Mouse (Mus musculus) intestine, embryonic 14.5 days (tissue): ENCODE measurements around the gene Tnrc18. TPM values are rescaled to one million over a fixed set of nuclear protein-coding genes. Genes with fewer than 3 reads are reported as not detected.
A peak's percentile ranks its signal among the peaks of the same experiment; 100 is the strongest.

ENCODE experiments used
- ATAC-seq: fragments of 200-750 bp; cut with Nextera tagmentation; replicated peaks from 2 replicates; pipeline ENCODE4 v1.8.0; 2017; ENCODE audit warnings: low read depth, moderate number of reproducible peaks, moderate TSS enrichment, moderate library complexity; ENCODE audit not compliant: low FRiP score, low TSS enrichment
- DNase-seq: peaks from one replicate; pipeline ENCODE4 v3.0.0-alpha.2; 2018; ENCODE audit warnings: low spot score
- H3K27ac ChIP-seq: fragments of 300-500 bp; sonication (generic); 2 replicates; pipeline ENCODE4 v1.5.1; 2014; ENCODE audit warnings: low read depth, mild to moderate bottlenecking, control low read depth
- H3K27me3 ChIP-seq: fragments of 300-500 bp; sonication (generic); replicated peaks from 2 replicates; pipeline ENCODE4 v1.6.1; 2014; ENCODE audit warnings: low read length, control low read depth; ENCODE audit not compliant: control insufficient read depth, insufficient read depth
- H3K36me3 ChIP-seq: fragments of 300-500 bp; sonication (generic); 2 replicates; pipeline ENCODE4 v1.6.1; 2014; ENCODE audit warnings: low read length, control low read depth; ENCODE audit not compliant: control insufficient read depth, insufficient read depth
- H3K4me1 ChIP-seq: fragments of 300-500 bp; sonication (generic); replicated peaks from 2 replicates; pipeline ENCODE4 v1.6.1; 2014; ENCODE audit warnings: low read length, control low read depth, mixed read lengths; ENCODE audit not compliant: control insufficient read depth, insufficient read depth
- H3K4me2 ChIP-seq: fragments of 300-500 bp; sonication (generic); 2 replicates; pipeline ENCODE4 v1.6.1; 2014; ENCODE audit warnings: low read length
- H3K4me3 ChIP-seq: fragments of 300-500 bp; sonication (generic); 2 replicates; pipeline ENCODE4 v1.5.1; 2014; ENCODE audit warnings: low read depth, low read length, control low read depth, mixed read lengths
- H3K9ac ChIP-seq: fragments of 300-500 bp; sonication (generic); 2 replicates; pipeline ENCODE4 v1.6.1; 2014; ENCODE audit warnings: mild to moderate bottlenecking, low read length
- H3K9me3 ChIP-seq: fragments of 300-500 bp; sonication (generic); 2 replicates; pipeline ENCODE4 v1.6.1; 2016; ENCODE audit warnings: low read length, control low read depth; ENCODE audit not compliant: control insufficient read depth
- WGBS: fragments of 180-500 bp; shearing (Covaris S2); extraction: QIAGEN DNeasy Blood & Tissue Kit; methylation state at CpG from one replicate; pipeline ENCODE4 v1.1.7; 2014; 5-methylcytosine and 5-hydroxymethylcytosine counted together
- polyA plus RNA-seq: library from polyadenylated mRNA; unstranded; fragments of >200 nt; fragmentation: Nextera tagmentation; extraction: Ambion mirVana; gene quantifications from 2 replicates; pipeline ENCODE4 v1.2.1, GENCODE M21; 2014

The Tnrc18 gene
- polyA plus RNA-seq, 1 experiment from 2014 or later = 31.3 TPM

DNA sequence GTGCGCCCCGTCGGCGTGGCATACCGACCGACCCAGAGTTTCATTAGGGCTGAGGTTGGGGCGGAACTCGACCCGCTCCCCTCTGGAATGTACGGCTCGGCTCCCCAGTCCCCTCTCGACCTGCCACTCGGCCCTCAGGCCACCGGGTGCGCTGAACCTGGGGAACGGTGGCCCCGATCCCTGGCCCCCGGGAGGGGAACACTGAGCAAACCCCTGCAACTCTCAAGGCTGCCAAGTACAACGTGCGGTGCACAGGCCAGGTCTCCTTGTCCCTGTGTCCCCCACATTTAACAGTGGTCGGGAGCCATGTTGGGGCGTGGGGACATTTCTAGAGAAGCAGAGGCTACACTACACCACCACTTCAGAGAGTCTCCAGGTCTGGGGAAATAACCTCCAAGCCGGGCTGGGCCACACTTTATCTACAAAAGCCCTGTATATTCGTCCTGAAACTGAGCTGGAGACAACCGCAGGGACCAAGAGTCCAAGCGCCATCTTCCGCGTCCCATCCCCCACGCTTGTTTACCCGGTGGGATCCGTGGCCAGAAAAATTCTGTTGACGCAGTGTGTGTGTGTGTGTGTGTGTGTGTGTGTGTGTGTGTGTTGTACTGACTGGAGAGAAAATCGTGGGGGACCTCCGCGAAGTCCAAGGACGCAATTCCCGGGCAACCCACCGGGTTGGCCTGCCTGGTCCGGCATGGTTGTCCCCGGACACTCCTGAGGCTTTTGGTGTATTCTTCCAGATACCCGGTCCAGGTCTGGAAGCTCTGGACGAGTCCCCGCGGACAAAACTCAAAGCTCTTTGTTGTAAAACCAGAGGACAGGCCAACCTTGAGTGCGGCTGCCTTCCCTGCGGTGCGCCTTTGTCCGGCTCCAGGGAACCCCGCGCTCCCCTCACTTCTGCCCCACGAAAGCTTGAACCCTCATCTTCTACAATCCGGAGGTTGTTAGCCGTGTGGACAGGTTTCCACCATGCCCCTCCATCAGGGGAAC, 3.1 kb upstream of the Tnrc18 start:
- ATAC-seq = no peak
- Histone ChIP-seq H3K27ac (peak overlapping the region; percentile 100), H3K9me3 (no peaks in the 10 kb centered on the region), H3K27me3 (no peaks in the 10 kb centered on the region), H3K36me3 (no peaks in the 10 kb centered on the region), H3K4me2 (peak overlapping the region; percentile 98), H3K4me3 (peak overlapping the region; percentile 65), H3K4me1 (peaks cover 21% of the 10 kb centered on the region), H3K9ac (peak overlapping the region; percentile 100)
- DNase-seq = peak; percentile 82
- WGBS = under 1% methylated on average over 53 of the region's 53 CpGs

DNA sequence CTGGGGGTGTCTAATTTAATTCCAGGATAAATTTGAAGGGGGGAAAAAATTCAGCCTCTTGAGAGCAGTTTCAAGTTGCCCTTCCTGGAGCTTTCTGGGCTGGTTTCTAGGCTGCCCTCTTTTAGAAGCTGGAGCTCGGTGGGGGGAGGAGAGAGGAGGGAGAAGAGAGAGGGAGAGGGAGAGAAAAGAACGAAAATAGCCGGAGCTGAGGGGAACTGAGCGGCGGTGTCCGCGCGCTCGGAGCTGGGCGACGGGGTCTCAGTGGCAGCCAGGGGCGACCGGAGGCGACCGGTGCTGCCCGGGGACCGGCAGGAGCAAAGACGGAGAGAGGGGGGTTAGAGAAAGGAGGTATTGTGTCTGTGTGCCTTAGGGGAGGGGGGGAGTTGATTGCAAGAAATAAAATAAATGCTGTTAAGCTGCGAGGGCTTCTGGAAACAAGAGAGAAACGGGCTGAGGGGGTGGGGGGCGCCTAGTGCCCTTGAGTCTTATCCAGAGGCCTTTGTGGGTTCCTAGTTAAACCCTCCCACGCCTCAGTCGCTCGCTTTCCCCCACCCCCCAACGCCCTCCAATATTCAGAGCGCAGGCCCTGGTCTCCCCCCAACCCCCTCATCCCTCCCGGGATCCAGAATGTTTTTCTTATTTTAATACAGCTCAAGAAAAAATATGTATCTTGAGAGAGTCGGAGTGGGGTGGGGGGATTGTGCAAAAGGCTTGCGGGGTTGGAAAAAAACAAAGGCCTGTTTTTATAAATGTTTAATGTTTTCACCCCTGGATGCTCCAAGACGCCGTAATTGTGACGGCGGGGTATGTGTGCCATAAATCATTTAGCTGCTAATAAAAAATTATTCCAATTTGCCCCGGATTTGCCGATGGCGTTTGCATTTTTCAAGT, 2.2 kb upstream of the Tnrc18 start:
- H3K27ac ChIP-seq = peak overlapping the region; percentile 100
- H3K27me3 ChIP-seq = no peaks in the 10 kb centered on the region
- peak; percentile 88 for DNase-seq
- no peaks in the 10 kb centered on the region for H3K36me3 ChIP-seq
- under 1% methylated on average over 36 of the region's 36 CpGs for WGBS
- H3K4me3 ChIP-seq = peak overlapping the region; percentile 65
- H3K4me1 ChIP-seq = peaks cover 14% of the 10 kb centered on the region
- no peaks in the 10 kb centered on the region for H3K9me3 ChIP-seq
- no peak for ATAC-seq
- H3K4me2 ChIP-seq = peak overlapping the region; percentile 98
- peak overlapping the region; percentile 100 for H3K9ac ChIP-seq

DNA sequence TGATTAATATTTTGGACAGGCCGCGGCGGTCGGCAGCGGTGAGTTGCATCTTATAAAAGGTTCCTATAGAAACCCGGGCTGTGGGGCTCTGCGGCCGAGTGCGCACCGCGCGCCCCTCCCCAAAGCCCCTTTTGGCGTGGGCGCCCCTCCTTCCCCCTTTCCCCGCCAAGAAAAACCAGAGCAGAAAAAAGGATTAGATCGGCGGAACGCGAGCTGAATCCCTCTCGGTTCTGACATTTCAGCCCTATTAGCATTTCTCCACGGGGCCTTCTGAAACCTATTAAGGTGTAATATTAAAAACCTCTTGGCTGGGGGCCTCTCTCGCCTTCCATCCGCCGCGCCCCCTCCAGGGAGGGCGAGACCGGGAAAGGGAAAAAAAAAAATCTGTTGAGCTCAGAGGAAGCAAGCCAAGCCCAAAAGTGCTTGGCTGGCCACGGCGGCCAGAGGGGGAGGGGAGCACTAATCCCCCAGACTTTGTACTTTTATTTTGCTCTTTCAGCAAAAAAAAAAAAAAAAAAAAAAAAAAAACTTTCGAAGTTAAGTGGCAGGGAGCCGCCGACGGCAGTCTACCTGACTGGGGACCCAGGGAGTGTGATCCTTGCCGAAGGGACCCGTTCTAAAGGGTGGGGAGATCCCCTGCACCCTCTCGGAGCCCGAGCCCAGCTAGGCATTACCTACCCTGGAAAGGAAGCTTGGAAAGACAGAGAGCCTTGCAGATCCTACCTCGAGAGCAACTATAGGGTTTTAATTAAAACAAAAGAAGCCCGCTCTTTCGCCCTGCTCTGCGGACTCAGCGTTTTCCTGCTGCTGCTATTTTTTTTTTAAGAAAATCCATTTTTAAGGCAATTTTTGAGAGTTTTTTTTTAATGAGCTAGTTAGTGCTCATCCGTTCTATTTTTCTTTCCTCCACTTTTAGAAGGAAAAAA, 1.2 kb upstream of the Tnrc18 start:
- Histone ChIP-seq H3K36me3 (no peaks in the 10 kb centered on the region), H3K27me3 (no peaks in the 10 kb centered on the region), H3K27ac (peak overlapping the region; percentile 100), H3K9ac (peak overlapping the region; percentile 100), H3K4me1 (peaks cover 6% of the 10 kb centered on the region), H3K4me3 (peak overlapping the region; percentile 65), H3K4me2 (peak overlapping the region; percentile 98), H3K9me3 (no peaks in the 10 kb centered on the region)
- DNase-seq (peak; percentile 89), ATAC-seq (no peak)
- WGBS = 1% methylated on average over 43 of the region's 43 CpGs

DNA sequence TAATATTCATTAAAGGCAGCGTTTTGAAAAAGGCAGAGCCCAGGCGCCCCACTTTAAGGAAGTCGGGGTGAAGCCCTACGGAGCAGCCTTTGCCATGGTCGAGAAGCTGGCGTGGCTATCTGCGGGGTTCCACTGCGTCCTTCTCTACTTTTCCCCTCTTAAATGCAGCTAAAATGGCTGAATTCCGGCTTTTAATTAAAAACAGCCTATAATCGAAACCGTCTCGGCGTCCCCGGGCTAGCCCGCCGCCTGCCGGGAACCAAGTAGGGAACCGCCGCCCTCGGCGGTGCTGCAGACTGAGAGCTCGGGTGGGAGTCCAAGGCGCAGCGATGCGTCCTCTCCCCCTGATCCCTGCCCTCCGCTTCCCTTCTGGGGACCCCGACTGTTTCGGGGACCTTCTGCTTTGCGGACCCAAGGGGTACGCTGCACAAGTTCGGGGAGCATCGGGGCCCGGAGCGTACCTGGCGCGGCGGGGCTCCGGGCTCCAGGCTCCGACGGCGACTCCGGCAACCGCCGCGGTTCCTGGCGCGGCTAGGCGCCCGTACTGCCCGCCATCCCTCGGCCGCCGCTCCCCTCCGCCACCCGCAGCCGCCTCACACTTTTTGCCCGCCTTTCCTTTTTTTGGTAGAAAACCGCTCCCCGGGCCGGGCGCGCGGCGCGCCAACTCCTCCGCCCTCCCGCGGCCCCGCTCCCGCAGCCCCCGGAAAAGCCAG, 495 bp downstream of the Tnrc18 start:
- DNase-seq = peak; percentile 90
- H3K27me3 ChIP-seq = no peaks in the 10 kb centered on the region
- H3K27ac ChIP-seq = peak overlapping the region; percentile 100
- H3K9me3 ChIP-seq = no peaks in the 10 kb centered on the region
- peaks cover 17% of the 10 kb centered on the region for H3K4me1 ChIP-seq
- WGBS = under 1% methylated on average over 65 of the region's 71 CpGs
- peak overlapping the region; percentile 100 for H3K9ac ChIP-seq
- H3K36me3 ChIP-seq = no peaks in the 10 kb centered on the region
- no peak for ATAC-seq
- H3K4me3 ChIP-seq = peak overlapping the region; percentile 65
- H3K4me2 ChIP-seq = peak overlapping the region; percentile 98

DNA sequence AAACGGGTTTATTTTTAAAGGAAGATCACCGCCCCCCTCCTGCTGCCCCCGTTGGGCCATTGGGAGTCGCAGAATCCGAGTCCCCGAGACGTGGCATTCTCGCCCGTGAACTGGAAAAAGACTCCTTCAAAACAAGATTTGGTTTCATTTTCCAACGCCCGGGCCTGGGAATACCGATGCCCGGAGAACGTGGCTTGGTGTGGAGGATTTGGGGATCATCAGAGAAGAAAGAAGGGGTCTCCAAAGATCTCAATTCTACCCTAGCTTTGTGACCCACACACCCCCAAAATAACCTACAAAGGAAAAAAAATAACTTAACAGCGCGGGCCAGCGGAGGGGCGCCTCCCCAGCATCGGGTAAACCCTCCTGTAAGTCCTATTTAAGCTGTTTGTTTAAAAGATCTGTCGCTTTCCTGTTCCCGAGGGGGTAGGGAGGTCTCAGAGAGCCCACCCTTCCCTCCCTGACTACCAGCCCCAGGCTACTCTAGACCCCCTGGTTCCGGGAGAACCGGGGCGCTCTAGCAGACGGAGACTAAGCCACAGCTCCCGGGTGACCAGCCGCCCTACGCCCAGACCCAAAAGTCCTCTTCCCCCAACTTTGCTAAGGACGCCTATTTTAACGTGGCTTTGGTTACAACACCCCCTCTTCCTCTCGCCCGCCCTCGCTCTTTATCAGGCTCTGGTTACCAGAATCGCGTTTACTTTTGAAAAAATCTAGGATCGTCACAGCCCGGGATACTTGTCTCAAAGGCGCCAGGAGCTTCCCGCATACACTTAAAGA, 1.2 kb downstream of the Tnrc18 start:
- under 1% methylated on average over 39 of the region's 39 CpGs for WGBS
- no peak for ATAC-seq
- Histone ChIP-seq H3K27ac (peak overlapping the region; percentile 100), H3K36me3 (peaks cover 7% of the 10 kb centered on the region; the same call in 1 of the 2 replicates), H3K4me2 (peak overlapping the region; percentile 98), H3K27me3 (no peaks in the 10 kb centered on the region), H3K4me3 (peak overlapping the region; percentile 65), H3K9me3 (no peaks in the 10 kb centered on the region), H3K9ac (peak overlapping the region; percentile 100), H3K4me1 (peaks cover 24% of the 10 kb centered on the region)
- peak; percentile 81 for DNase-seq

DNA sequence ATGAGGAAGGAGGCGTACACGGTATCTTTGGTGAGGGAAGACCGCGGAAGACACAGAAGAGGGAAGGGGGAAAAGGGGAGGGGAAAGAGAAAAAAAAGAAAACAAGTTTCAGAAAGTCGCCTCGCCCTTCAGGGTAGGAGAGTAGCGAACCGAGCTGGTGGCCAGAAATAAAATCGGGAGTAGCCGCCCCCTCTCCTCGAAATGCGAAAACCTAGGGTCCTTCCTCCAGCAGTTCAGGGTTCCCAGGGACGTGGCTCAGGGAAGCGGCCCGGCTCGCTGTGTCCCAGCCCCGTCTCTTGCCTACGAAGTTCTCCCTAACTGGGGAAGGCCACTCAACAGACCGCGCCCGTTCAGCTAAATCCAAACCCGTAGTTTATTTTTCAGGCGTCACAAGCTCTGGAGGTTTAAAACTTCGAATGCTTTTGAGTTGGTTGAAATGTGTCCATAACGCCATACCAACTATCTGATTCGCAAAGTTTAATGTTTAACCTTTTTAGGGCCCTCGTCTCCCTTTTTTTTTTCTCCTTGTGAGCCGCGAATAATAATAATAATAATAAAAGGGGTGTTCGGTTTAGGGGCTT, 2.0 kb downstream of the Tnrc18 start:
- no peak for ATAC-seq
- Histone ChIP-seq H3K4me1 (peaks cover 31% of the 10 kb centered on the region), H3K27ac (peak overlapping the region; percentile 100), H3K4me3 (peak overlapping the region; percentile 65), H3K4me2 (peak overlapping the region; percentile 98), H3K9me3 (no peaks in the 10 kb centered on the region), H3K9ac (peak overlapping the region; percentile 100), H3K36me3 (peaks cover 7% of the 10 kb centered on the region; the same call in 1 of the 2 replicates), H3K27me3 (no peaks in the 10 kb centered on the region)
- under 1% methylated on average over 30 of the region's 30 CpGs for WGBS
- peak; percentile 83 for DNase-seq
